In the genomic region with DNA sequence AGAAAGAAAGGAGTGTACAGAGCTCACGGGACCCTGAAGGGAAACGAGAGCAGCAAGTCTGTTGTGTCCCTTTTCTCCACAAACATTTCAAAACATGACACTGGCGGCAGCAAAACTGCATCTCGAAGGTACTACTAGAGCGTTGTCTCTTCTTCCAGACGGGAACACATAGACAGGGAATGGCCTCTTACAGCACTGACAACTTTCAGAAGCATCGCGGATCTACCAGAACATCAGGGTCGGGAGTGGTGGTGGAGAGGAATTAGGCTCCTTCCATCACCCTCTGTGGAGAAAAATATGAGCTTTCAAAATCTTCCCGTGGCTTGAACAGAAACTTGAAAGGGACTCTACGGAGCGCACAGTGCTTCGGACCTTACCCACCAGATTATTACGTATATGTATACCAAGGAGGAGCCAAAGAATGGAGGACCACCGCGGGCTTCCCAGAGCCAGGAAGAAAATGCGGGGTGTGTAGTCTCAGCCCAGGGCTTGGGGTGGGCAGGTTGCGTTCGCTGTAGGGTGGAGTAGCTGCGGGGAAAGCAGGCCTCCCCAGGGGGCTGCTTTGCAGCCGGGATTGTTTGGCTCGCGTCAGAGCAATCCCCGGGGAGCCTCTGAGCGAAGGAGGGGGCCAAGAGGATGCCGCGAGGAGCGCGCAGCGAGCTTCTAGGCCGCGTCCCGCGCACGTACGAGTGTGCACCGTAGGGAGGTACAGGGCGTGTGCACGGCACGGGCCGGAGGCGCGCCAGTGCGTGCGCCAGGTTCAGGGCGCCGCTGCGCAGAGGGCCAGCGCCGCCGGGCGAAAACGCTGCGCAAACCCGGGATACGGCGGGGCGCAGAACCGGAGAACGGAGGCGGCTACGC, we compare ENCODE assay signal across 7 mouse cellular contexts. TPM values are rescaled to one million over a fixed set of nuclear protein-coding genes. Genes with fewer than 3 reads are reported as not detected.
A peak's percentile ranks its signal among the peaks of the same experiment; 100 is the strongest.
DNase-seq lines count a peak whose midpoint lies in the region; ATAC-seq lines count a peak whose summit lies in the region.

Gene Tnrc6c, plus strand, starts transcription at position 799 of the 861 bp plus-strand sequence.

- peak; percentile 86 for DNase-seq in T-cell, adult 2 months (ENCODE audit: low spot score)
- peak; percentile 93 for DNase-seq in cerebellum, adult 9-11 months
- peak; percentile 73 for DNase-seq in gastrocnemius, adult 18-20 months (ENCODE audit: low spot score)
- peak; percentile 73 to 85 for DNase-seq in left cerebral cortex, adult 9 months (ENCODE audit: low spot score in 2 of 2)
- peak; percentile 82 to 83 for DNase-seq in right cerebral cortex, postnatal 36 days (ENCODE audit: low spot score in 2 of 2)

- peak within 1 kb of the TSS; percentile 92 for H3K4me2 ChIP-seq in hindbrain, embryonic 15.5 days

- peaks cover 36% of the 10 kb centered on the region for H3K4me1 ChIP-seq in hindbrain, embryonic 15.5 days (replicated peaks)
- peaks cover 27% of the 10 kb centered on the region for H3K4me1 ChIP-seq in megakaryocyte, embryonic 14.5 days

- H3K27me3 ChIP-seq in hindbrain, embryonic 15.5 days, result no peaks in the 10 kb centered on the region
- H3K27me3 ChIP-seq in megakaryocyte, embryonic 14.5 days (replicated peaks), result peaks cover 56% of the 10 kb centered on the region

- ATAC-seq in hindbrain, embryonic 15.5 days (ENCODE audit: low FRiP score, low read depth), result peak; percentile 93

- peak within 1 kb of the TSS; percentile 77 for H3K4me3 ChIP-seq in hindbrain, embryonic 15.5 days
- peak within 1 kb of the TSS; percentile 92 for H3K4me3 ChIP-seq in megakaryocyte, embryonic 14.5 days (replicated peaks)

- peak within 1 kb of the TSS; percentile 88 for H3K9ac ChIP-seq in hindbrain, embryonic 15.5 days

- WGBS in hindbrain, embryonic 15.5 days, result under 1% methylated on average over 62 of the region's 62 CpGs

- no peaks in the 10 kb centered on the region for H3K9me3 ChIP-seq in hindbrain, embryonic 15.5 days
- H3K9me3 ChIP-seq in megakaryocyte, embryonic 14.5 days, result 0 out of 2 replicates have a peak, but pooled peaks cover 7% of the 10 kb centered on the region

- H3K27ac ChIP-seq in hindbrain, embryonic 15.5 days (replicated peaks), result peak within 1 kb of the TSS; percentile 99

- H3K36me3 ChIP-seq in hindbrain, embryonic 15.5 days, result no peaks in the 10 kb centered on the region
- H3K36me3 ChIP-seq in megakaryocyte, embryonic 14.5 days (replicated peaks; ENCODE audit: low read length), result no peaks in the 10 kb centered on the region

RNA-seq across cellular contexts. Expression of gene Tnrc6c, which starts in this region (rescaled TPM):
- total RNA-seq in gastrocnemius, adult 18-20 months (2021), result 10 to 100 TPM; 20.2 to 20.5 TPM
- polyA plus RNA-seq in hindbrain, embryonic 15.5 days (2015; fragmentation: Nextera tagmentation; extraction: Ambion mirVana), result 24.2 and 24.7 TPM in 2 replicates
- 5.7 and 9.3 TPM in 2 replicates for polyA plus RNA-seq in megakaryocyte, embryonic 14.5 days (2012; ENCODE audit: insufficient read depth, low replicate concordance)

Comparison
In these comparisons a context has a peak if more than half of its experiments do, and no peak if none do; other contexts are left out.
1. Peak in every context shown above with its lines: DNase-seq, ATAC-seq, H3K4me3 ChIP-seq and H3K27ac ChIP-seq.